Mouse (Mus musculus): ENCODE data around the gene Pars2.

DNA sequence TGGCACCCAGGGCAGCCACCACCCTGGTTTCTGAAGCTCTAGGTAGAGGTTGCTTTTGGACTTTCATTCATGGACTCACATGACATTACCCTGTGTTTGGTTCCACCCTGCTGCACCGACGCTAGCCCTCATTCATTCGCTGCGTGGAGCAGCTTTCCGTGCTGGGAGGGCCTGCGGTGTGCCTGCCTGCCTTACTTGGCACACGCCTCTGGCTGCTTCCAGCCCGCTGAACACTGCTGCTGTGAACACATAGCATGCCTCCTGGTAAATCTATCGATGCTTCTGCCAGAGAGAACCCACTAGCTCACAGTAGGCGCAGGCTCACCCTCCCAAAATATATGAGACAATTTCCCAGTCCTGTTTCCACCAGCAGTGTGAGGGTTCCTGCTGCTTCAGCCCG lies 53.5 kb downstream of the Pars2 start:
- no peak for TF ChIP-seq POLR2A (IDR thresholded peaks at IDR 0.05; ENCODE audit: insufficient read depth, low read depth, low read length)
- TF ChIP-seq CTCF (IDR thresholded peaks at IDR 0.05) = no peak
